Mouse (Mus musculus) neutrophil, adult 5-6 weeks (primary cell): ENCODE measurements at regions not wholly inside any gene's neighbourhood (a gene's known extent, or its start where the extent isn't known, plus 50 kb on each side); places are given as distances from the start of the nearest gene placed in this dataset.

Experiments
- ATAC-seq: fragments of 151-379, 151-347 bp; 2 replicates; pipeline ENCODE4 v1.8.0; 2017; ENCODE audit warnings: mild to moderate bottlenecking, moderate TSS enrichment; ENCODE audit not compliant: insufficient number of reproducible peaks, poor library complexity, low FRiP score, severe bottlenecking; ENCODE audit errors: extremely low read depth

DNA sequence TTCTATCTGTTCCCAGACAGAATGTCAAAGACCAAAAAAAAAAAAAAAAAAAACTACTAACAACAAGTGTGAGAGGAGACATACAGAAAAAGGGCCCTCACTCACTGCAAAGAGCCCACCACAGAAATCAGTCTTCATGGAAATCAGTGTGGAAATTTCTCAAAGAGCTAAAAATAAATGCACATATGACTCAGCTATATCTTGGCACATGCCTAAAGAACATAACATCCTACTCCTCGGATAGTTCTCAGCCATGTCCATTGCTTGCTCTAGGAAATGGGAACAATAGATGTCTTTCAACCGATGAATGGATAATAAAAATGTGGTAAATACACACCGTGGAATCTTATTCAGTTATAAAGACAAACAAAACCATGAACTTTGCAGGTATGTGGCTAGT lies 95.1 kb upstream of the Kctd3 start:
- ATAC-seq = no peak

DNA sequence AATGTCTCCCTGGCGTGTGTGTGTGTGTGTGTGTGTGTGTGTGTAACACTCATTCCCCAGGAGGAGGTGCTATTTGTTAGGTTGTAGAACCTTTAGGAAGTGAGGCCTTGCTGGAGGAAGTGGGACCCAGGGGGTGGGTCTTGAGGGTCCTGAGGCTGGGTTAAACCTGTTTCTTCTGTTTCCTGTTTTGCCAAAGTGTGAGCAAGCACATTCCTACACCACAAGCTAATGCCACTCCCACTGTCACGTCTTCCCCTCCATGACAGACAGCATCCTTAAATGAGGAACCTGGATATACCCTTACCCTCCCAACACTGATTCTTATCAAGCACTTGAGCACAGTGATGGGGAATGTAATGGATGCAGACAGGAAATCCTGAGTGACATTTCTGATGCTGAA lies 91.5 kb upstream of the Kctd3 start:
- ATAC-seq = no peak

GRCm38 (mm10) chr1:189092819-189093218 lies 85.2 kb upstream of the Kctd3 start:
- ATAC-seq = no peak

DNA sequence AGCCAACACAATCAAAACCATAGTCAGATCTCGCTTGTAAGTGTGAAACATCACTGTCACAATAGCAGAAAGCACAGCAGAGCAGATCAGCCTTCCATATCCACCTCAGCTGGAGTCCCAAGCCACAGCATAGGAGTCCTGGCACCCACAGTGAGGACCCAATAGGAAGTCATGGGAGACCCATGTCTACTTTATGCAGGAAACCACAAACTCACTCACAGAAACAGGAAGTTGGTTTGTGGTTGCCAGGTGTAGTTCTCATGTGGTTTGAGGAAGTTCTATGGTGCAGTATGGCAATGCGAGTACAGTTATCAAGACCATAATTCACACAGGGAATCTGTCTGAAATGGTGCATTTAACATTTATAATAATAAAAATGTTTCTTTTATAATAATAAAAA lies 77.6 kb upstream of the Kctd3 start:
- ATAC-seq = peak; percentile 92

DNA sequence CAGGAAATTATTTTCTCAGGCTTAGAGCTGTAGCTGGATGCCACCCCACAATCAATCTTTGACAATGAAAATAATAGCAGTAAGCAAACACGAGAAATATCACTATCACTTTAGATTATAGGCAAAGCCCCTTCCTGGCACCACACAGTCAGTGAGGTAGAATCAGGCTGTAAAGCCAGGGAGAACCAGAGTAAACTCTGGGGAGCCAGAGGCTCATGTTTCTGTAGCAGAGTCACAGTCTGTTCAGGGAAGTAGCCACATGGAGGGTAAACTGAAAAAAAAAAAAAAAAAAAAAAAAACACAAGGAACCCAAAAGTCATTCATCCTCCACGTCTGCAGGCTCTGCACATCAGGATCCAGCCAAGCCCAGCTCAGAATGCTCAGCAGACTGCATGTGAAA lies 73.6 kb upstream of the Kctd3 start:
- ATAC-seq = no peak

DNA sequence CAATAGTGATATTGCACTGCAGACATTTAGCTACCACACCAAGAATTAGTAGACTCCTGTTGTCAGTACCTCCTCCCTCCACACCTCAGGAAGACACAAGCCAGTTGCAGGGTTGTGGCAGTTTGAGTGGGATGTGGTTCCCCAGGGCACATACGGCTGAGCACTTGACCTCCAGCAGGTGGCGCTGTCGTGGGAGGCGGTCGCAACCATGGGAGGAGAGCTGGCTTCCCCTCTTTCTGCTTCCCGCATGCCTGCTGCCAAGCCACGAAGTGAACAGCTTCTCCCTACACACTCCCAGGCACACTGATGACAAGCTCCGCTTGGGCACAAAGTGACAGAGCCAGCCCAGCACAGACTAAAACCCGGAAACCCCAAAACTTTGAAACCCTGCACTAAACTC lies 73.2 kb upstream of the Kctd3 start:
- no peak for ATAC-seq

DNA sequence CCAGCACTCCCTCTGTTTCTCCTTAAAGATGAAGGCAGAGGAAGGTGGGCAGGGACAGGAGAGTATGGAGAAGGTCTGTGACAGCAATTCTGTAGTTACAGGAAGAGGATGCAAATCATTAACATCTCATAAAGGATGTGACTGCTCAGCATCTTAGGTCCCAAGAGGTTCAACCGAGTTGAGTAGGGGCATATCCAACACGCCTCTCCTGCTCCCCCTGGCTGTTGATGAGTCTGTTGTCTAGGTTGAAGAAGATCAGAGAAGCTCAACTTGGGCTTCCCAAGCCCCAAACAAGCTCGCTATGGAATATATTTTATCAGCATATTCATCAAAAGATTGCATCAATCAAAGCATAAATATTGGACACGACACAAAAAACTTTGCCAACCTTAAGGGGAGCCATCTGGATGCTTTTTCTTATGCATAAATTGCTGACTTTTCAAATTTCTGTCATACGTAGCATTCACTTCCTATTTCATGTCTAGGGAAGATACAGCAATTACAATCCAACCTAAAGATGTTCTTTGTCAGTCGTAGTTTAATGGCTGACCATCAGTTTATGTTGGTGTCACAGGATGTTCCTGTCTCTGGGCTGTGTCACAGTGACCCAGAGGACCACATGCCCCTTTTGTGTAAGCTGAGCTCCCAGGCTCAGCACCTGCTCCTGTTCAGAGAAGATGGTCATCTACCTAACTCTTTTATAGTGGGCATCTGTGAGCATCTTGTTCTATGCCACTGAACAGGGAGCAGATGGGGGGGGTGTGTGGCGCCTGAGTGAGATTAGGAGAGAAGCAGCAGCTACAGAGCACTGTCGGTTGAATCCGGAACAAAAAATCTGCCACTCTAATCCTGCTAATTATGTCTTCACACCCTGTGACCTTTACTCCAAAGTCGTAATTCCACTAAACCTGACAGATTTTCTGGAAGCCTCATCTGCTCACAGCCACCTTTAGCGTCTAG lies 72.1 kb upstream of the Kctd3 start:
- ATAC-seq = 0 out of 2 replicates have a peak, but pooled peaks have one; percentile 50

DNA sequence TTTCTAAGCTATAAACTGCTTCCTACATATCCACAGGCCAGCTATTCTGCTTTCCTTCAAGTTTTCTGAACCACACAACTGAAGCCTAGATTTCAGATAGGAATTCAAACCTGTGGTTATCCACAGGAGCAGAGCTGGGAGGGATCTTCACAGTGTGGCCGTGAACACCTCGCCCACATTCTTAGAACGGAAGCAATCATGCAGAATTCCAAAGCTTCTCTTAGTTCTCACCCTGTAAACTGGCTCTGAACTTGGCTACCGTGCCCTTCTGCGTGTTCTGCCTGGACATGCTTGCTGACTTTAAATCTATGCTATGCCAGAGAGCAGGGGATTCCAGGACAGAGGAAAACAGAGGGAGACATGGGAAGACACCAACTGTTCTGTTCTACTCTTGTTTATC lies 70.2 kb upstream of the Kctd3 start:
- no peak for ATAC-seq

- no peak for ATAC-seq
These were observed 68.6 kb upstream of the Kctd3 start for GRCm38 (mm10) chr1:189076276-189076675.

GRCm38 (mm10) chr1:189075671-189076070 lies 68.0 kb upstream of the Kctd3 start:
- no peak for ATAC-seq

- ATAC-seq = no peak
These were observed 64.9 kb upstream of the Kctd3 start for GRCm38 (mm10) chr1:189072516-189072915.

- ATAC-seq = no peak
These were observed 60.6 kb upstream of the Kctd3 start for GRCm38 (mm10) chr1:189068204-189068603.

DNA sequence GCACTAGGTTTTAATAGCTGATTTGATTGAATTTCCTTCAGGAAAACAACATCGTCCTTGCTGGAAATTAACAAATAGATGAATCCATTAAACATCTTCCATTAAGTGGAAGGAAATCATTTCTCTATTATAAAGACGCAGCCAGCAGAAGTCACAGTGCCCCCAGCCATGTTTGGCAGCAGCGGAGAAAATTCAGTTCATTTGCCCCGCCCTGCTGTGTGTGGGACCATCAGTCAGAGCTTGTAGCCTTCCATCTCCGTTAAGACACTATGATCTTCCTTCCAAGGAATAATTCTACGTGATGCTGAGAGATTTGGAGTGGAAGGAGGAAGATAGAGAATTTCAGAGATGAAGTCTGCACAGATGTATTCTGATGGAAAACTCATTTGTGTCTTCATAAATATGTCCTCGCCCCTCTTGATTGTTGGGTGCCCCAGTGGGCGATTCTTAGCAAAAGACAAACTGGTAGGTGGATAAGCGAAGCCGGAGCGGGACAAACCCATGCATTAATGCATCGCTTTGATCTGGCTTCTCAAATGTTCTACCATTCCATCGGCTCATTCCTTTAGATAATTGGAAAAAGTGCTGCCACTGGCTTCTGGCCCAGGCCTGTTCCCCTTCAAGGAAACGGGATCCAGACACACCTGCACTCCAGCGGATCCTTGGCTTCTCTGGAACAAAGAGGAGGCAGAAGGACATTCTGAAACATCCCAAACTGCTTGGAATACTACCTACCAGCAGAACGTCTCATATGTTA lies 59.7 kb upstream of the Kctd3 start:
- ATAC-seq = no peak

GRCm38 (mm10) chr1:189066446-189067151 lies 59.0 kb upstream of the Kctd3 start:
- ATAC-seq = no peak

DNA sequence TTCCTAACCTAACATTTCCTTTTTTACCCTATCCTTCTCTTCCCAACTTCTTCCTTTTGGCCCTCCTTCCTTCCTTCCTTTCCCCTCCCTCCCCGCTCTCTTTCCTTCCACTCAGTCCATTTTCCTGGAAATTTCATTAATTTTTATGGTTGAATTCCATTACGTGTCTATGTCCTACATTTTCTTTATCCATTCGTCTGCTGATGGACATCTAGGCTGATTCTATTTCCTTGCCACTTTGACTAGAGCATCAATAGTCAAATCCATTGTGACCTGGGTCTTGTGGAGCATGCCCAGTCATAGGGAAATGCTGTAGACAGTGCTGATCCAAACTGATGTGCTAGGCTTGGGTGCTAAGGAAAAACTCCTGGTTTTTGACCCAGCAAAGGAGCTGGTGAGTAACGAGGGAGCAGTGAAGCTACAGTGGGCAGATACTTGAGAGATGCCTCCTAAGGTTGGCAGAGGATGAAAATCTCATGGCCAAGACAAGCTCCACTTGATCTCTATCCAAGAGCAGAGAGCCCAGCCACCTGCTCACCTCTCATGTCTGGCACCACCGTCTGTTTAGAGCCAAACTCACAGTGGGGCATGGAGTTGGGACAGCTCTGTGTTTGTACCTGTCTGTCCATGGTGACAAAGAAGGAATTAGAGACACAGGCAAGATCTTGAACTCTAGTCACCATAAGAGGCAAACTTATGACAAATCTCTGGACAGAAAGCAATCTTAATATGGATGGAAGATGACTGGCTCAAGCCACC lies 57.7 kb upstream of the Kctd3 start:
- no peak for ATAC-seq

- no peak for ATAC-seq
These were observed 57.0 kb upstream of the Kctd3 start for GRCm38 (mm10) chr1:189064629-189065028.

- no peak for ATAC-seq
These were observed 56.1 kb upstream of the Kctd3 start for GRCm38 (mm10) chr1:189063699-189064098.

DNA sequence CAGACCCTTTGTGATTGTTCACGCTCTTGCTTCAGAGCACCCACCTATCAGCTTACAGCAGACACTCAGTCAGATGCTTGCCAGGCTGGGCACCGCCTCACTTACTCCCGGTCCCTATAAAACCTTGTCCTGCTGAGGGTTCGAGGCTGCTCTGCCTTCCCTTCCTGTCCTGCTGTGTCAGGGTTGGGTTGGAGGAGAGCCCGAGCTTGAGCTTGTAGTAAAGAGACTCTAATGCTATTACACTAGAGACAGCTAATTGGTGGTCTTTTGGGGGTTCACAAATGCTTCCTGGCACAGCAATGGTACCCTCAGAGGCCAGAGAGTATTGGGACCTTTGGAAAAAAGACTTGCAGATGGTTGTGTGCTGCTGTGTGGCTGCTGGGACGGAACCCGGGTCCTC lies 55.6 kb upstream of the Kctd3 start:
- ATAC-seq = no peak
